Mouse (Mus musculus) Patski (cell line): ENCODE data around the gene Tmem215. TPM values are rescaled to one million over a fixed set of nuclear protein-coding genes. Genes with fewer than 3 reads are reported as not detected.

Experiments used
- ATAC-seq: fragments of 100-300 bp; one replicate; pipeline ENCODE4 v1.8.0; 2021
- CTCF ChIA-PET: fragments of 350-600 bp; sonication (Branson Sonifier 250); formaldehyde crosslinking; loops from one replicate; lab custom pipeline; 2022; ENCODE audit warnings: inconsistent platforms; lab: Charles Lee
- POLR2A ChIA-PET: fragments of 350-600 bp; sonication (Branson Sonifier 250); formaldehyde crosslinking; loops from one replicate; lab custom pipeline; 2022; ENCODE audit warnings: antibody characterized with exemption, inconsistent platforms; lab: Charles Lee
- DNase-seq: peaks from one replicate; pipeline ENCODE4 v3.0.0-alpha.2; 2011; ENCODE audit warnings: low read depth, low spot score
- H3K27me3 ChIP-seq: fragments of 371-371 bp; one replicate; pipeline ENCODE4 v1.5.1; 2021
- CTCF ChIP-seq: fragments of 100-300 bp; IDR thresholded peaks from one replicate; pipeline ENCODE4 v1.5.1; 2021
- in situ Hi-C: fragments of 300-500 bp; cut with MboI; formaldehyde crosslinking; loops from 3 replicates; pipeline ENCODE4 v1.11.1; 2018; ENCODE audit warnings: low pct_unique_long_range_greater_than_20kb, mixed read lengths
- polyA plus RNA-seq: library from polyadenylated mRNA; unstranded; gene quantifications from one replicate; pipeline ENCODE4 v1.2.3, GENCODE M21; 2021

Gene Tmem215
- polyA plus RNA-seq, 1 experiment from 2014 or later: not detected

GRCm38 (mm10) chr4:40496828-40497227 lies 24.8 kb downstream of the Tmem215 start:
- ATAC-seq (no peak), DNase-seq (no peak)
- POLR2A ChIA-PET: no interaction called here
- TF ChIP-seq CTCF: no peak
- in situ Hi-C loops: no loop called here
- CTCF ChIA-PET: no interaction called here
- H3K27me3 ChIP-seq: peaks cover 4% of the 10 kb centered on the region

DNA sequence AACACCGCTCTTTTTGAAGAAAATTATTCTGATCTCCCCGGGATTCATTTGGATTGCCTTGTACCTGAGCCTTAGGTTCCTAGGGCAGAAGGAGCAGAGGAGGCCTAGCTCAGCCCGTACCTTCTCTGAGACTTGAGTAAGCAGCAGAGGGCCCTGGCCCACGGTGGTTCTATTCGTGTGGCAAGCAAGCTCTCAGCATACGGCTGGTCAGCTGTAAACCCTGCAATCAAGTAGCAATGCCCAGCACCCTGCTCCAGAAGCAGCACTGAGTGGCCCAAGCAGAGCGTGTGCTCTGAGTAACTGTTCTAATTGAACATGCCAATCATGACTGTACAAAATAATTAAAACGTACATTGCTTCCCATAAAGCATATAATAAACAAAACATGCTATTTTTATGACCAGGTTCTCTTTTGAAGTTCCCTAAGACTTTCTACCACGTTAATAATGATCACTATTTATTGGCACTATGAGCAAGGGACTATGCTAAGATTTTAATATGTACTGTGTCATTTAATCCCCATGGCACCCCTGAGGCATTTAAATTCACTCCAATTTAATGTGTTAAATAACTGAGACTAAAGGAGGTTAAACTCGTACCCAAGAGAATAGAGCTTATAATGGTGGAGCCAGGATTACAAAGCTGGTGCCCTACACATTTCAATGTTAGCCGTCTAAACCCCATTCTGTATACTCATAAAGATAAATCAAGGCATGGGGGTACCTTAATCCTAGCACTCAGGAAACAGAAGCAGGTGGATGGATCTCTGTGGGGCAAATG lies 28.0 kb downstream of the Tmem215 start:
- CTCF ChIA-PET: no interaction called here
- ATAC-seq (no peak), DNase-seq (no peak)
- POLR2A ChIA-PET: interaction anchor here (0.6 kb wide), 1 partner anchor 55 kb away, joined by 3 read pairs; no protein-coding TSS in a partner anchor
- TF ChIP-seq CTCF: no peak
- in situ Hi-C loops: no loop called here
- peaks cover 6% of the 10 kb centered on the region for H3K27me3 ChIP-seq

DNA sequence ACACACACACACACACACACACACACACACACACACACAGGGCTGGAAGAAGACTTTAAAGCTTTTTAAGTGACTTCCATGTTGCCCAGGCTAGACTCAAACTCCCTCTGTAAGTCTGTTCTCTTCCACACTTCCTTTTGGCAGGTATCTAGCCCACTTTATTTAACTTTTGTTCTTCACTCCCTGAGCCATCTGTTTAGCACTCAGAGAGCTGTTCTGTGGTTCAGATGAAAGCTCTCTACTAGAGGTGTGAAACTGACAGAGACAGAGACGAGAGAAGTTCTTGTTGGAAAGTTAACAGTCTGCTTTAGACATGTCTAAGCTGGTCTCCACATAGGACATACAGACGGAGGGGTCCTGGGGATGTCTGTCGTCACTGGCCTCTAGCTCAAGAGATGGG lies 30.5 kb downstream of the Tmem215 start:
- CTCF ChIA-PET: no interaction called here
- in situ Hi-C loops: no loop called here
- ATAC-seq (no peak), DNase-seq (no peak)
- no peak for TF ChIP-seq CTCF
- POLR2A ChIA-PET: no interaction called here
- peaks cover 13% of the 10 kb centered on the region for H3K27me3 ChIP-seq

- peaks cover 13% of the 10 kb centered on the region for H3K27me3 ChIP-seq
- no peak for TF ChIP-seq CTCF
- DNase-seq (no peak), ATAC-seq (no peak)
- ChIA-PET CTCF (no interaction called here), POLR2A (no interaction called here)
- in situ Hi-C loops: no loop called here
These were observed 37.6 kb downstream of the Tmem215 start for GRCm38 (mm10) chr4:40509534-40509933.

GRCm38 (mm10) chr4:40513235-40513634 lies 41.3 kb downstream of the Tmem215 start:
- H3K27me3 ChIP-seq: peaks cover 6% of the 10 kb centered on the region
- ATAC-seq: no peak
- CTCF ChIA-PET: no interaction called here
- POLR2A ChIA-PET: no interaction called here
- in situ Hi-C loops: no loop called here
- DNase-seq: no peak
- TF ChIP-seq CTCF: no peak

DNA sequence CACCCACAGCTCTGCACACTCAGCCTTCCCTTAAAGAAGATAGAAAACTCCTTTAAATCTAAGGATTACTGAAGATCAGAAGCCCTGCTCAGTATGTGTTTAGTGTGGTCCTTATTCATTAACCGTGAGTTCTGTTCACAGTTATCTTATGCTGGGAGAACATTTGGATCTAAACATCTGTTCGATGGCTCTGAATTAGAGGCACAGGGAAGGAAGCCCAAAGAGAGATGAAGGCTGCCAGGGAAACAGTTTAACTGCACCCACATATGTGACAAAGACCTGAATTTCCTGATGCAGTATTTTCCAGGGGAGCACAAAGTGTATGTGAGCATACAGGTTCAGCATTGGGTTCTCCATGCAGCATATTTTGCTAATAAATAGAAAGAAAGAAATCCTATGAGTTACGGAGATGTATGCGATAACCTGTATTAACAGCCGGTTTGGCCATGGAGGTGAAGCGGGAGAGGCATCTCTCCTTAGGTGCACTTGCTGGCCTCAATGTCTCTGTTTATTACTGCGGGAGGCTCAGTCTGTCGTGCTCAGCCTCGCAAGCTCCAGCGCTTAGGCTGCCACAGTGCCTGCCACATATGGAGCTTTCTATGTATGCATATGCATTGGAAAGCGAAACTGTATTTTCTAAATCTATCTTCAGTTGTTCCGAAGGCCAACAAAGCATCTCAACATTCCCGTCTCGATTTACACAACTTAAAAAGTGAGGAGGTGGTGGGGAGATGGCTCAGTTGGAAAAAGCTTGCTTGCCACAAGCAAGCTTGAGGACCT lies 46.8 kb downstream of the Tmem215 start:
- no peak for ATAC-seq
- in situ Hi-C loops: no loop called here
- ChIA-PET CTCF (no interaction called here), POLR2A (no interaction called here)
- no peak for DNase-seq
- no peak for TF ChIP-seq CTCF
- H3K27me3 ChIP-seq: no peaks in the 10 kb centered on the region

Other genes with a start within 250 kb of the Tmem215 start
- 15.0 TPM for gene Ddx58, start 232.4 kb upstream of the Tmem215 start, polyA plus RNA-seq
- gene Smim27, start 202.6 kb upstream of the Tmem215 start, polyA plus RNA-seq: 4.3 TPM
- 27.6 TPM for gene Topors, start 202.3 kb upstream of the Tmem215 start, polyA plus RNA-seq
- 191 TPM for gene Ndufb6, start 192.8 kb upstream of the Tmem215 start, polyA plus RNA-seq
- gene Aptx, start 231.0 kb downstream of the Tmem215 start, polyA plus RNA-seq: 23.1 TPM
- 162 TPM for gene Dnaja1, start 250.0 kb downstream of the Tmem215 start, polyA plus RNA-seq